Mouse (Mus musculus) activated CD4-positive, CD25-positive, alpha-beta regulatory T cell, adult 4 months (primary cell): Measurements from ENCODE around the gene Whamm. TPM values are rescaled to one million over a fixed set of nuclear protein-coding genes. Genes with fewer than 3 reads are reported as not detected.

Experiments used
- ATAC-seq: one replicate; pipeline ENCODE4 v1.8.0; 2017
- polyA plus RNA-seq, 2 experiments: library from polyadenylated mRNA; unstranded; fragments of 100-300 nt; shearing (Covaris generic); gene quantifications; one replicate each; pipeline ENCODE4 v1.2.1; 2017

Whamm gene
- polyA plus RNA-seq, 2 experiments from 2014 or later, result 4.1 to 4.4 TPM

DNA sequence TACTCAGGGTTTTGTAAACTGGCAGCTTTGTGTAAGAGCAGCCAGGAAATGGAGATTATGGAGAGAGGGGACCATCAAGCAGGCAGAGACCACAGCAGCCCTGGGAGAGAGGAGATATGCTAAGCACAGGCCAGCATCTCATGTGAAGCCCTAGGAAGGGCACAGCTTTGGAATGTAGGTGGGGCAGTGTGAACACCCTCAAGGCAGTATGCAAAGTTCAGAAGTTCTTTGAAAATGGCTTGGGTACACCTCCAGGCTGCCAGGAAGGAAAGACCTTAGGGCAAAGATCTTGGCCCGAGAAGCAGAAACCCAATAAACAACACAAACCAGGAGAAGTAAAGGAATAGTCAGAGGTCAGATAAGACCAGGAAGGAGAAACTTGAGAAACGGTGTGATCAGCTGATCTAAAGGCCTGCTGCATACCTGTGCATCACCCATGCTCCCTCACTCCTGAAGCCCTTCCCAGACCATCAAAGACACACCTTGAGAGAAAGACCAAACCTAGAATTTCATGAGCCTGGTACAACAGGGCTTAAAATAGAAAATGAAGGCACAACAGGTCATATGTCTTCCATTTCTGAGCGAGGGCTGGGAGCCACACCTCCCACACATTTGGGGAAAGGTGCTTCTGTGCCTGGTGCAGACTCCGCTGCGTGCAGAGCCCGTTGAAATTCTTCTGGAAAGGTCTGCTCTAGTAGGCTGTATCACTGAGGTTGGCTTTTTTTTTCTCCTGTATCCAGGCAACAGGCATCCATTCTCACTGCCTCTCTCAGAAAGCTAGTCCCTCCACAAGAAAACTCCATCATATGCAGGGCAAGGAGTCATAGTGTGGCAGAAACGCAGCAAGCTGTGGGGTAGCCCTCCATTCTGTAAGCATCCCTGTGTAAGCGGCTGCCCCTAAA is 28.6 kb downstream of the Whamm start:
- no peak for ATAC-seq

DNA sequence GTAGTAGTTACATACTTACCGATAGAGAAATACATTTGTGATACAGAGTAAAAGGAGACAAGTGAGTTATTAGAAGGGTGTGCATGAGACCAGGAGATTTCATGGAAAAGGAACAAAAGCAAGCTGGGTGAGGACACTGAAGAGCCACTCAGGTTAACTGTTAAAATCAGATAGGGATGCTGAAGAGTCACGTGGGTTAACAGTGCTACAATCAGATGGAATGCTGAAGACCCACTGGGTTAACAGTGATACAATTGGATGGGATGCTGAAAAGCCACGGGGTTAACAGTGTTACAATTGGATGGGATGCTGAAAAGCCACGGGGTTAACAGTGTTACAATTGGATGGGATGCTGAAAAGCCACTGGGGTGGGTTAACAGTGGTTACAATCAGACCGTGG is 33.9 kb downstream of the Whamm start:
- no peak for ATAC-seq

DNA sequence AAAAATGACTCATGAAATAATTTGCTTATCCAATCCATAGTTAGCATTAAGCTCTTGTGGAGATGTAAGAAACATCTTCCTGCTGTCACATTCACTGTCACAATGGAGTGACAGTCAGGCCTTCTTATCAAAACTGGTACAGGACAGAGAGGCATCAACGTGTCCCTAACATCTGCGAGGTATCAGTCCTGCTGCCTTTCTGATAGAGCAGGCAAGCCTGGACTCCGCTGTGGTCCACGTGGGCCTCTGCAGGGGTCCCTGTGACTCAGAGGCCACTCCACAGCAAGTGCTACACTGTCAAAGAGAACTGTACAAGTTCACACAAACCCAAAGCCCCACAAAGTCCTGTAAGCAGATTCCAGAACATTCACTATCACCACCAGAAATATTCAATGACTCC is 34.4 kb downstream of the Whamm start:
- ATAC-seq, result no peak

DNA sequence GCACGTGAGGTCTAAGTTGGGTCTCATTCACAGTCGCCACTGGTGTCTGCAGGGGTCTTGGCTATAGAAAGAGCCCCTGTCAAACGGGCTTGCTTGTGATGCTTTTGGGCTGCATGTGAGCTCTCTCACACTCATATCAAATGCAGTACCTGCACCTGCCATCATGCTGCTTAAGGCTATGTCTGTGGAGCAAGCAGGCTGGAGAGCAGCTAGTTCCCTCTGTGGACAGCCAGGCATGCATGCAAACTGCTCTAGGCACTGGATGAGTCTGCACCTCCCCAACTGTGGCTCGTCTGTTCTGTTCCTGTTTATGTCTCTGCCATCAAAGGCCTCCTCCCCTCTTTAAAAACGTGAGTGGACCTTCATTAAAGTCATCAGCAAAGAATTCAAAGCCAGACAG is 35.4 kb downstream of the Whamm start:
- ATAC-seq, result no peak

DNA sequence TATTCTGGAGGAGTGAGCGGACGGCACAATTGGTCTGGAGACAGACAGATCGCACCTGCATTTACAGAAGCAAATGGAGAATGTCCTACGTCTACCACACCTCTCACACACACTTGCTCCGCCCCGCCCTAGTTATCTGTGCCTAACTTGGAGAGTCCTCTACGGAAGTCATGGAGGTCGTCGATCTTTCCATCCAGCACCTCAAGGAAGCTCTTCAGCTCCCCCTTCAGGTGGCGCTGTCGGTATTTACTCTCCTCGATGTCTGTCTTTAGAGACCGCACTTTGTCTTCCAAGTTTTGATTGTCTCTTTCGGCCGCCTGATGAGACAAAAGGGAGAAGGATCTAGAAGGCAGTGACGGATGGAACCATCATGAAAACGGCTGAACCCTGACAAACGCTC is 39.1 kb downstream of the Whamm start:
- ATAC-seq, result no peak

DNA sequence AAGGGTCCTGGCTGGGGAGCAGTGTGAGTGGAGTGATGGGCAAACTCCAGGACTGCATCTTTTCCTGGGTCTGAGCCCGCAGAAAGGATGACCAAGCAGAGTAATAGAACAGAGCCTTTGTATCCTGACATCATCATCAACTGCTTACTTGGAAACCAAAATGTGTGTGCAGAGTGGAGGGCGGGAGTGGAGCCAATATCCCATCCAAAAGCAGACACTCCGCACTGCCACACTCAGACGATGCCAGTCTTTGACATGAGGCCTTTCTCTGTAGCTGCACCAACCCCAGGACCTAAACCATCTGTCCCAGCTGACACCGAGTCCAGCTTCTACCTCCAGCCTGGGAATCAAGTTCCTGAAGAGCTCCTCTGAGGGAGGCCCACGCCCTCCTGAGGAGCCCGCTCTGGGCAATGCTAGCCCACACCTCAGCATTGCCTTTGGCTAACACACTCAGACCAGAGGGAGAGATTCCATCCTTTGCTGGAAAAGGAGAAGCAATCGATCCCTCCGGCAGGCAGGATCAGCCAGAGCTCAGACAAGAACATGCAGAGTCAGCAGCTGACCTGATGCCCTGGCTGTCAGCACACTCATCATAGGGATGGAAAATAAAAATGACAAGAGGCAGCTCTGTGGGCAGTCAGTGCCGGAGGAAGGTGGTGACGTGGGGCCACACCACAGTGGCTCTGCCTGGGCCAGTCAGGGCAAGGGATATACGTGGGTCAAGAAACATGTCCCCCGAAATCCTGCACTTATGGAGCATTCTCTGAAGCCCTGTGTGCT is 42.0 kb downstream of the Whamm start:
- no peak for ATAC-seq

DNA sequence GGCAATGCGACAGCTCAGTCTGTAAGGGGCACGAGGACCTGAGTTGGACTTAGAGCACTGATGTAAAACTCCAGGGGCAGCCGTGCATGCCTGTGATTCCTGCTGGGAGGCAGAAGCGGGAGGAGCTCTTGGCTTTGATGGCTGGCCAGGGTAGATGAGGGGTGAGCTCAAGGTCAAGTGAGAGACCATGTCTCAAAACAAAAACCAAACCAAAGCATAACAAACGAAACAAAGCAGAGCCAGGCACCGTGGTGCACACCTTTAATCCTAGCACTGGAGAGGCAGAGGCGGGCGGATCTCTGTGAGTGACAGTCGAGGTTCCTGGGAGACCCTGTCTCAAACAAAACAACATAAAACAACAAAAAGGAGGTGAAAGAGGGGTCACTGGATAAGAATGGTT is 44.0 kb downstream of the Whamm start:
- no peak for ATAC-seq

DNA sequence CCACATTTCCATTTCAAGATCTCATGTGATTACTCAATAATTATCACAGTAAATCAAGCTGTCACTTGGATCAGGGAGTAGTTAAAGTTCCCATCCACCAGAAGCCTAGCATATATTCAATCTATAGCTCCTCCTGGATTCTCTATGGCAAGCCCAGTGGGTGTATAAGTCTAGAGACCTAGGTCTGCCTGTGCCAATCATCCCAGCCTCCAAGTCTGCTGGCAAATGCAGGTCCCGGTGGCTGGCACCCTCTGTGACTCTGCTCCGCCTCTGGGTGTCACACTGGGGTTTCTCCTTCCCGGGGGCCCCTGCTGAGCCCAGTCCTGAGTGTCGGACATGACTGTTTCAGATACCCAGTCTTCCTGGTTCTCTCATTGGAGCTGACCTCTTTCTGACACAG is 51.7 kb downstream of the Whamm start:
- ATAC-seq, result no peak

DNA sequence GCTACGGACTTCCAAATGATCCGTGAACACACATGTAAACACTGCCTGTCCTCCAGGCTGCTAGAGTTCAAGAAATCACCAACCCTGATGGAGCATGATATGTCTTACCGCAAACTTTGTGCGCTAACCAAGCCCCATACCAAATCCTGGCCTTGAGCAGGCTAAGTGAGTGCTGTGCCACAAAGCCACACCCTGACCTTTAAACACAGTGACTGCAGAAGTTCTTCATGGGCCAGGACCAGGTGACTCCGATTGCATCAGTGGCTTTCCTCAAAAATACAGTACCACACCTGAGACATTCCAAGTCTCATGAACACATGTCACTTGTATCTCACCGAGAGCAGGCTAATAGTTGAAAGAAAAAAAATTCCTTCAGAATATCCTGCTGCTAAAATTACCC is 52.7 kb downstream of the Whamm start:
- ATAC-seq, result no peak

DNA sequence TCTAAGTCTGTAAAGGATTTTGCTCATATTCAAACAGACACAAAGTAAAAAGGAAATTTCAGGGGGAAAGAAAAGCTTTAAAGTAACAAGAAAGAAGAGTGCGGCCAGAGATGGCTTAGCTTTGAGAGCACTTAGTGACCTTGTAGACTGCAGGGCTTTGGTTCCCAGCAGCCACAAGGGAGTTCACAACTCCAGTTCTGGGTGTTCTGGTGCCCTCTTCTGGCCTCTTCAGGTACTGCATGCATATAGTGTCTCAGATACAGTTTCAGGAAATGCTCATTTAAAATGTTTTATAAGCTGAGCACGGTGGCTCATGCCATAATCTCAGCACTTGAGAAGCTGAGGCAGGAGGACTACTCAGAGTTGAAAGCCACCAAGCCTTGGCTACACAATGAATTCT is 55.4 kb downstream of the Whamm start:
- ATAC-seq, result no peak

DNA sequence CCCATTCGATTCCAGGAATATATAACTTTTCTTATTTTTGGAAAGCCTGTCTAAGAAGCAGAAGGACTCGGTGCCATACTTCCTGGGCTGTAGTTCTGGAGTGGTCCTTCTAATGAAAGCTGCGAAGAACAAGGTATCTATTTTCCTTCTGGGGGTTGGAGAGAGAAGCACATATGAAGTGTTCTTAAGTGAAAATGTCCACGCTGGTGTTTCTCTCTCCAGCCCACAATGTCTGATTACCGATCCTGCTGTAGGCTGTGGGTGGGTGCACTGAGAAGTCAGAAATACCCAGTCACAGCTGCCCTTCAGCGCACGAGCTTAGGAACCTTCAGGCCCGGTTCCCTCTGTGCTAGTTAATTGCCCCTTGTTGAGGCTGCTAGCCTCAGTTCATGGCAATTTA is 60.2 kb downstream of the Whamm start:
- no peak for ATAC-seq

DNA sequence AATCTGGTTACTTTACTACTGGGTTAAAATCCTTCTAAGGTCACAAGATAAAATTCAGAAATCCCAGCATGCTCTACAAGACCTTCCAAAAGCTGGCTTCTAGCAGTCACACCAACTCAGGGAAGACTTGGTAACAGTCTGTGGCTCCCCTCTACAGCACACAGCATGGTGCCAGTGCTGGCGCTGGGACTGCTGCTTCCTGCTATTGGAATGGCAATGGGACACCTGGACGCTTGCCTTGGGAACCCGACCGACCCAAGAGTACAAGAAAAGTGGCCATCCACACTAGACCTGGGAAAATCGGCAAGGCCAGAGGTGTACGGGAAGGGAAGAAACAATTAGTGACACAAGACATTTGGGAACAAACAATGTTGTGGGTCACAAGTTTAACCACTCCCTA is 61.5 kb downstream of the Whamm start:
- no peak for ATAC-seq

DNA sequence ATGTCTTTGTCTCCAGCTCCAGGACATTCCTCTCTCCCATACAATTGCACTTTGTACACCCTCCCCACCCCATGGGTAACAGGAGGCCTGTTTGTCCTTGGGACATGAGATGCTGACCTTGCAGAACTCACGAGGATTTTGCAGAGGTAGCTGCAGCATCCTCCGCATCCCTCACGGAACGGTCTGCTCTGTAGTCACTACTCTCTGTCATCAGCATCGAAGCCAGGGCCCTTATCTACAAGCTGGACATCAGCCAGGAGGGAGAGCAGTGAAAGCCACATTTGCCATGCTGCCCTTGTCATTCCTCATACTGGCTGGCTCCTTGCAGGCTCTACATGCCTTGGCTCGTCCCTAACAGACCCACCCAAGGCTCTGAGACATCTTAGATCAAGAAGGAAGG is 70.0 kb downstream of the Whamm start:
- ATAC-seq, result no peak

DNA sequence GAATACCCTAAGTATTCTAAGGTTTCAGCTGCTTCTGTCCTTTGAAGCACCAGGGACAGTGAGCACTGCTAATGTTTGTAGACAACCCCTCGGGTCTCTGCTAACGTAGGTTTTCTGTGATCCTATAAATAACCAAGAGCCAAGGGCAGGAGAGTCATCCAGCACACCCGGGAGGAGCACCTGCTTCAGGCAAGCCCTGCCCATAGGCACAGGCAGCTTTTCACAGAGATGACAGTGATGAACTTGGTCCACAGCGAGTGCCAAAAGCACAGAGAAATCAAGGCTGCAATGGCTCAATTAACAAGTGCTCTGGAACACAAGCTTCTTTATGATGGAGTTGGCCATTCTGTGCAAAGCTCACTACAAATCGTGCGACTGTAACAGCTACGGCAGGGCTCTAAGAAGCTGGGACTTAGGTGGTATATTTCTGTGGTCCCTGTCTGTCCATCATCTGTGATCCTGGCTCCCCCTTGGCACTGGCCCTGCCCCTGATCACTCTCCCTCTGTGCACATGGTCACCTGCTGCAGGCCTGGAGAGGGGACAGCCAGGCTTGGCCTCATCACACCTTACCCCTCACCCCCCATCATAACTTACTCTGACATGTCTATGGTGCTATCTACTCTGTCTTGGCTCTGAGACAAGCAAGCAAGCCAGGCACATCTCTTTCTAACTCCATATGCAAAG is 73.6 kb downstream of the Whamm start:
- no peak for ATAC-seq

Other genes with a start within 250 kb of the Whamm start
- gene Rps17, start 226.0 kb upstream of the Whamm start, polyA plus RNA-seq, result 1,000 to 10,000 TPM; 1,375 to 1,389 TPM
- not detected for gene Cpeb1, start 115.8 kb upstream of the Whamm start, polyA plus RNA-seq
- not detected for gene Ap3b2, start 77.3 kb upstream of the Whamm start, polyA plus RNA-seq
- gene BC048679, start 73.0 kb upstream of the Whamm start, polyA plus RNA-seq, result not detected
- 1 to 10 TPM; 5.0 to 5.1 TPM for gene Fsd2, start 4.3 kb upstream of the Whamm start, polyA plus RNA-seq
- gene Homer2, start 136.3 kb downstream of the Whamm start, polyA plus RNA-seq, result under 1 TPM in 1 of 2 experiments, not detected in 1; 0.41 TPM
- gene Ramac, start 191.7 kb downstream of the Whamm start, polyA plus RNA-seq, result 100 to 1,000 TPM; 159 to 170 TPM
- 10 to 100 TPM; 71.6 to 82.9 TPM for gene 3110040N11Rik, start 218.2 kb downstream of the Whamm start, polyA plus RNA-seq